Mouse (Mus musculus) induced T-regulatory cell, adult 2 months (primary cell): ENCODE measurements at regions not wholly inside any gene's neighbourhood (a gene's known extent, or its start where the extent isn't known, plus 50 kb on each side); places are given as distances from the start of the nearest gene placed in this dataset.
A peak's percentile ranks its signal among the peaks of the same experiment; 100 is the strongest.
"Not testable (repeated sequence)": the region's sequence is repeated elsewhere in the genome, so short reads cannot be mapped to it uniquely, and the experiment has no call there.

ENCODE experiments used
- DNase-seq: peaks from one replicate; pipeline ENCODE4 v3.0.0-alpha.2; 2012; ENCODE audit warnings: low read depth

GRCm38 (mm10) chr17:17197229-17197628 lies 76.0 kb downstream of the Zfp97 start:
- DNase-seq, result not testable (repeated sequence)

- peak; percentile 47 for DNase-seq
Measured at GRCm38 (mm10) chr17:17229069-17229468, 107.9 kb downstream of the Zfp97 start.

GRCm38 (mm10) chr17:17234329-17235185 lies 113.3 kb downstream of the Zfp97 start:
- peak; percentile 95 for DNase-seq

- DNase-seq, result peak; percentile 51
Measured at GRCm38 (mm10) chr17:17235186-17235482, 113.9 kb downstream of the Zfp97 start.
